Mouse (Mus musculus) forebrain, embryonic 12.5 days (tissue): Measurements from ENCODE around the gene BC004004. TPM values are rescaled to one million over a fixed set of nuclear protein-coding genes. Genes with fewer than 3 reads are reported as not detected.
"Not testable (repeated sequence)": the region's sequence is repeated elsewhere in the genome, so short reads cannot be mapped to it uniquely, and the experiment has no call there.

Source experiments
- ATAC-seq: fragments of 200-750 bp; cut with Nextera tagmentation; 2 replicates; pipeline ENCODE4 v1.8.0; 2017; ENCODE audit warnings: moderate TSS enrichment; ENCODE audit not compliant: low FRiP score
- H3K27ac ChIP-seq: fragments of 300-500 bp; sonication (generic); 2 replicates; pipeline ENCODE4 v1.5.1; 2016; ENCODE audit warnings: mild to moderate bottlenecking
- H3K27me3 ChIP-seq: fragments of 300-500 bp; sonication (generic); 2 replicates; pipeline ENCODE4 v1.6.1; 2016; ENCODE audit warnings: mild to moderate bottlenecking
- H3K36me3 ChIP-seq: fragments of 300-500 bp; sonication (generic); replicated peaks from 2 replicates; pipeline ENCODE4 v1.6.1; 2016; ENCODE audit warnings: mild to moderate bottlenecking
- H3K4me1 ChIP-seq: fragments of 300-500 bp; sonication (generic); 2 replicates; pipeline ENCODE4 v1.6.1; 2016
- H3K4me2 ChIP-seq: fragments of 300-500 bp; sonication (generic); 2 replicates; pipeline ENCODE4 v1.6.1; 2016; ENCODE audit warnings: mild to moderate bottlenecking, moderate library complexity
- H3K4me3 ChIP-seq: fragments of 300-500 bp; sonication (generic); replicated peaks from 2 replicates; pipeline ENCODE4 v1.5.1; 2016; ENCODE audit warnings: mild to moderate bottlenecking
- H3K9ac ChIP-seq: fragments of 300-500 bp; sonication (generic); 2 replicates; pipeline ENCODE4 v1.6.1; 2016; ENCODE audit warnings: mild to moderate bottlenecking
- H3K9me3 ChIP-seq: fragments of 300-500 bp; sonication (generic); 2 replicates; pipeline ENCODE4 v1.6.1; 2016
- WGBS: fragments of 180-500 bp; shearing (Covaris S2); methylation state at CpG from one replicate; pipeline ENCODE4 v1.1.7; 2016; 5-methylcytosine and 5-hydroxymethylcytosine counted together
- polyA plus RNA-seq: library from polyadenylated mRNA; unstranded; fragments of >200 nt; fragmentation: Nextera tagmentation; extraction: Ambion mirVana; gene quantifications from 2 replicates; pipeline ENCODE4 v1.2.1, GENCODE M21; 2016

BC004004 gene
- polyA plus RNA-seq, 1 experiment from 2014 or later = 65.2 TPM

GRCm38 (mm10) chr17:29251006-29251405 is 17.6 kb upstream of the BC004004 start:
- not testable (repeated sequence) for H3K4me3 ChIP-seq, H3K9me3 ChIP-seq, ATAC-seq, H3K27ac ChIP-seq, H3K4me1 ChIP-seq, H3K27me3 ChIP-seq, H3K4me2 ChIP-seq, H3K9ac ChIP-seq
- H3K36me3 ChIP-seq = peaks cover 61% of the 10 kb centered on the region
- 86% methylated on average over 14 of the region's 14 CpGs for WGBS

DNA sequence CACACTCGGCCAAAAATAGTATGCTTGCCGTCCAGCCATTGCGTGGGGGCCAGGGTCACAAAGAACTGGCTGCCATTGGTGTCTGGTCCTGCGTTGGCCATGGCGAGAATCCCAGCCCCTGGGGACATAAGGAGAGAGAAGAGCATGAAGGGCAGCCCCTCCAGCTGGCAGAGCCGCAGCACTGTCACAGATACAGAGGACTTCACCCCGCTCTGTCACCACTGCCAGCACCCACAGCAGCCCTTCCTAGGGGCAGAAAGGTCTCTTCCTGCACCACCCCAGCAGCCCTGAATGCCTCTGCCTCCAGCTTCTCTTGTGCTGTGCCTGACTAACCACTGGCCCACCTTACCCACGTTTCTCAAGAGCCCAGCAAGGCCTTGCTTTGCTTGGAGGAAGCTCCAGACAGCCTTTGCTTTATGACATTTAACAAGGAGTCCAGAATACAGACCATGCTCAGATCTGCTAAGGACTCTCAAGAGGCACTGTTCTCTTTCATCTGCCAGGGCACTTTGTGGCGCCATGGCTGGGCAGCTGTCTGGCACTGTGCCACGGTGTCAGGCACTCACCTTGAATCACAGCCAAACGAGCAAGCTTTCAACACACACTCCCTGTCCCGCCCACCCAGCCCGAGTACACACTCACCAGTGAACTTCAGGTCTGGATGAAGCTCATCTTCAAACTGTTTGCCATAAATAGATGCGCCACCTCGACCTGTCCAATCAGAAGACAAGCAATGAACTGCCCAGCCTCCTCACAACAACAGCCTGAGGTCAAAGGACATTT is 16.8 kb upstream of the BC004004 start:
- Histone ChIP-seq H3K4me3 (no peak overlapping the region), H3K9ac (peak overlapping the region; percentile 18; the same call in 1 of the 2 replicates), H3K4me1 (peaks cover 4% of the 10 kb centered on the region; the same call in 1 of the 2 replicates), H3K4me2 (no peak overlapping the region), H3K27ac (peak overlapping the region; percentile 46; the same call in 1 of the 2 replicates), H3K9me3 (no peaks in the 10 kb centered on the region), H3K36me3 (peaks cover 64% of the 10 kb centered on the region), H3K27me3 (no peaks in the 10 kb centered on the region)
- WGBS = 81% methylated on average over 15 of the region's 15 CpGs
- ATAC-seq = no peak

- no peak overlapping the region for H3K4me2 ChIP-seq
- H3K27ac ChIP-seq = no peak overlapping the region
- no peak for ATAC-seq
- H3K27me3 ChIP-seq = no peaks in the 10 kb centered on the region
- H3K4me1 ChIP-seq = peaks cover 4% of the 10 kb centered on the region; the same call in 1 of the 2 replicates
- H3K9me3 ChIP-seq = no peaks in the 10 kb centered on the region
- H3K4me3 ChIP-seq = no peak overlapping the region
- 93% methylated on average over 2 of the region's 2 CpGs for WGBS
- peaks cover 77% of the 10 kb centered on the region for H3K36me3 ChIP-seq
- no peak overlapping the region for H3K9ac ChIP-seq
These were observed 15.4 kb upstream of the BC004004 start for GRCm38 (mm10) chr17:29253236-29253635.

GRCm38 (mm10) chr17:29253684-29254083 is 14.9 kb upstream of the BC004004 start:
- 93% methylated on average over 9 of the region's 9 CpGs for WGBS

GRCm38 (mm10) chr17:29254784-29255183 is 13.8 kb upstream of the BC004004 start:
- WGBS = 93% methylated on average over 6 of the region's 6 CpGs
- not testable (repeated sequence) for ATAC-seq
- peaks cover 73% of the 10 kb centered on the region for H3K36me3 ChIP-seq

More at GRCm38 (mm10) chr17:29253684-29254083, 14.9 kb upstream of the BC004004 start:
- Histone ChIP-seq H3K4me2 (no peak overlapping the region), H3K27ac (no peak overlapping the region), H3K9ac (no peak overlapping the region), H3K9me3 (no peaks in the 10 kb centered on the region), H3K4me3 (no peak overlapping the region), H3K36me3 (peaks cover 79% of the 10 kb centered on the region), H3K4me1 (peaks cover 4% of the 10 kb centered on the region; the same call in 1 of the 2 replicates), H3K27me3 (no peaks in the 10 kb centered on the region)
- ATAC-seq = no peak

GRCm38 (mm10) chr17:29256507-29256906 is 12.1 kb upstream of the BC004004 start:
- no peak overlapping the region for H3K27ac ChIP-seq
- peaks cover 14% of the 10 kb centered on the region for H3K4me1 ChIP-seq
- H3K9me3 ChIP-seq = no peaks in the 10 kb centered on the region
- no peak overlapping the region for H3K4me3 ChIP-seq
- H3K27me3 ChIP-seq = no peaks in the 10 kb centered on the region
- 93% methylated on average over 6 of the region's 6 CpGs for WGBS
- H3K4me2 ChIP-seq = no peak overlapping the region
- peaks cover 71% of the 10 kb centered on the region for H3K36me3 ChIP-seq
- no peak for ATAC-seq
- H3K9ac ChIP-seq = no peak overlapping the region

More at GRCm38 (mm10) chr17:29254784-29255183, 13.8 kb upstream of the BC004004 start:
- H3K9me3 ChIP-seq, H3K4me2 ChIP-seq, H3K4me3 ChIP-seq, H3K9ac ChIP-seq, H3K27ac ChIP-seq, H3K27me3 ChIP-seq, H3K4me1 ChIP-seq: not testable (repeated sequence)

DNA sequence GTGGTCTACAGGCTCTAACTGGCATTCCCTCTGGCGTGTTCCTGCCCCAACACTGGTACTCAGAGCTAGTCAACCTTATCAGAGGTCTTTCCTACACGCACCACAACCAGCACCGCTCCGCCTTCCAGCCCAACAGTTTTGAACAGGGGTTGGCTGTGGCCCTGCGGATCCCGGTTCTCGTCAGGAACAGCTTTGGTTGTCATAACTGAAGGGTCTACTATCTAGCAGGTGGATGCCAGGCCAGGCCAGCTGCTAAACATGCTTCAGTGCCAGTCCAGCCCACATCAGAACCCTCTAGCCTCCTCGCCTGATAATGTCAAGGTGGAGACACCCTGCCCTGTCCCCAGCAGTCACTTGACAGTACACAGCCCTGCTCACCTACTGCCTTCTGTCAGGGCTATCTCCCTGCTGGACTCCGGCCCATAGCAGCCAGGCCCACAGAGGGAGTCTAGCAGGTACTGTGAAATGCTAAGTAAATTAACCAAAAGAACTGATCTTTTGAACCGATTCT is 11.5 kb upstream of the BC004004 start:
- Histone ChIP-seq H3K27me3 (no peaks in the 10 kb centered on the region), H3K9ac (no peak overlapping the region), H3K4me2 (no peak overlapping the region), H3K4me3 (no peak overlapping the region), H3K4me1 (peaks cover 16% of the 10 kb centered on the region), H3K36me3 (peaks cover 69% of the 10 kb centered on the region), H3K9me3 (no peaks in the 10 kb centered on the region), H3K27ac (no peak overlapping the region)
- ATAC-seq = no peak
- 93% methylated on average over 10 of the region's 10 CpGs for WGBS

GRCm38 (mm10) chr17:29258025-29258558 is 10.5 kb upstream of the BC004004 start:
- WGBS = 85% methylated on average over 10 of the region's 10 CpGs
- Histone ChIP-seq H3K27ac (0 out of 2 replicates have a peak overlapping the region, but pooled peaks have one; percentile 15), H3K4me3 (no peak overlapping the region), H3K4me2 (no peak overlapping the region), H3K9ac (no peak overlapping the region), H3K27me3 (no peaks in the 10 kb centered on the region), H3K9me3 (no peaks in the 10 kb centered on the region), H3K4me1 (peaks cover 27% of the 10 kb centered on the region), H3K36me3 (peaks cover 67% of the 10 kb centered on the region)
- ATAC-seq = no peak

- H3K36me3 ChIP-seq = peaks cover 63% of the 10 kb centered on the region
- H3K4me3 ChIP-seq = no peak overlapping the region
- no peak for ATAC-seq
- WGBS = 98% methylated on average over 2 of the region's 2 CpGs
- H3K9ac ChIP-seq = no peak overlapping the region
- H3K4me1 ChIP-seq = peaks cover 29% of the 10 kb centered on the region
- no peak overlapping the region for H3K27ac ChIP-seq
- no peaks in the 10 kb centered on the region for H3K9me3 ChIP-seq
- H3K27me3 ChIP-seq = no peaks in the 10 kb centered on the region
- H3K4me2 ChIP-seq = no peak overlapping the region
These were observed 9.7 kb upstream of the BC004004 start for GRCm38 (mm10) chr17:29258921-29259320.

DNA sequence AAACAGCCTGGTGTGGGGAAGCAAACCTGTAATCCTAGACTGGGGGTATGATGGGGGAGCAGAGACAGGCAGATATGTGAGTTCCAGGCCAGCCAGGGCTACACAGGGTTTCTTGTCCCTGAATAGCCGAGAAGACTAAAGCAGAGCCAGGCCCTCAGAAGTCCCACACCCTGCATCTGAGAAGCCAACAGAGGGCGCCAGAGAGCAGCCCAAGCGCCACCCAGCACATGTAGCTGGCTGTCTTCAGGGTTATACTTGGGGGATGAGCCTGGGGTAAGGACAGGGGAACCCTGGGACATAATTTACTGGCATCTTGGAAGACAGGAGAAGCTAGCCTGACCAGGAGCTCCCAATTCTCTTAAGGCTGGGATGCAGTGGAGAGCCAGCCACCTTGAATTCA is 9.1 kb upstream of the BC004004 start:
- Histone ChIP-seq H3K9ac (no peak overlapping the region), H3K4me2 (no peak overlapping the region), H3K27ac (no peak overlapping the region), H3K9me3 (no peaks in the 10 kb centered on the region), H3K36me3 (peaks cover 57% of the 10 kb centered on the region), H3K4me1 (peaks cover 34% of the 10 kb centered on the region), H3K27me3 (no peaks in the 10 kb centered on the region), H3K4me3 (no peak overlapping the region)
- WGBS = 8% methylated on average over 3 of the region's 3 CpGs
- peak; percentile 63; the same call in 1 of the 2 replicates for ATAC-seq

DNA sequence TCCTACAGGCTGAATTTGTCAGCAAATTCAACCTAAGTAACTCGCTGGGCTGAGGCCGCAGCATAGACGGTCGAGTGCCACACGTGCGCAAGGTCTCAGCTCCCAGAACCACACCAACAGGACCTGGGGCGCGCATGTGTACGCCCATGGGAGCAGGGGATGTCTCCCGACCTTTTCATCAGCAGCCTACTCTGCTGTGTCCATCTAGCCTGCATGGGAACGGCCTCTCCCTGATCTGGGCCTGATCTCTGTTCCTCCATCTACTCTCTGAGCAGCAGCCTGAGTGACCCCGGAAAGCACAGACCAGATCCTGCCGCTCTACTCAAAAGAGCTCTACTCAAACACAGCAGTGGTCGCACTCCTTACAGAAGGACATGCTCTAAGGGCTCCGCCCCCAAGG is 8.1 kb upstream of the BC004004 start:
- Histone ChIP-seq H3K4me2 (no peak overlapping the region), H3K9me3 (no peaks in the 10 kb centered on the region), H3K27ac (no peak overlapping the region), H3K9ac (peak overlapping the region; percentile 13; the same call in 1 of the 2 replicates), H3K4me3 (no peak overlapping the region), H3K36me3 (peaks cover 48% of the 10 kb centered on the region), H3K4me1 (peaks cover 37% of the 10 kb centered on the region), H3K27me3 (no peaks in the 10 kb centered on the region)
- ATAC-seq = no peak
- WGBS = 88% methylated on average over 15 of the region's 15 CpGs

DNA sequence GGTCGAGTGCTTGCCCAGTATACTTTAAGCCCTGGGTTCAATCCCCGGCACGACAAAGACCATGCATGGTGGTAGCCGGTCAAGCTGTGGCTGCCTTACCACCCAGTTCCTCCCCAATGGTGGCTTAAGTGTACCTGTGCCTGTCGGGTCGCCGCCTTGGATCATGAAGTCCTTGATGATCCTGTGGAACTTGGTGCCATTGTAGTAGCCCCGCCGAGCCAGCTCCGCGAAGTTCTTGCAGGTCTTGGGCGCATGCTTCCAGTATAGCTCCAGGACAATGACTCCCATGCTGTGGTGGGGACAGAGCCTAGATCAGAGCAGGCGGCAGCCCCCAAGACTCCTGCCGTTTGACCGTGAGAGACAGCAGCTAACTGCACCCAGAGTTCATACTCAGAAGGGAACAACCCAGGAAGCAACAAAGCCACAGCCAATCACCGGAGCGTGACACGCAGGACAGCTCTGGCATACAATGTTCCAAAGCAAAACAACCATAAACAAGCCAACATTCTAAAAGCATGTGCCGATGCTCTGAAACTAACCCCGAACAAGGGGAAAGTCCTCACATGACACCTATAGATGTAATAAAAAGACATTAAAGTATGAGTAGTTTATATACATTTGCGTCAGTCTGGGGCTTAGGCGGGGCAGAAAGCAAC is 6.9 kb upstream of the BC004004 start:
- no peak for ATAC-seq
- H3K4me1 ChIP-seq = peaks cover 37% of the 10 kb centered on the region
- H3K27me3 ChIP-seq = no peaks in the 10 kb centered on the region
- peaks cover 42% of the 10 kb centered on the region for H3K36me3 ChIP-seq
- peak overlapping the region; percentile 30; the same call in 1 of the 2 replicates for H3K9ac ChIP-seq
- 0 out of 2 replicates have a peak overlapping the region, but pooled peaks have one; percentile 4 for H3K4me3 ChIP-seq
- WGBS = 94% methylated on average over 22 of the region's 22 CpGs
- no peaks in the 10 kb centered on the region for H3K9me3 ChIP-seq
- H3K27ac ChIP-seq = no peak overlapping the region
- H3K4me2 ChIP-seq = peak overlapping the region; percentile 71
